Mouse (Mus musculus) hindbrain, embryonic 14.5 days (tissue): Measurements from ENCODE around the gene Tvp23b. TPM values are rescaled to one million over a fixed set of nuclear protein-coding genes. Genes with fewer than 3 reads are reported as not detected.

Experiments
- ATAC-seq: fragments of 200-750 bp; cut with Nextera tagmentation; 2 replicates; pipeline ENCODE4 v1.8.0; 2017; ENCODE audit warnings: moderate number of reproducible peaks, mild to moderate bottlenecking, moderate TSS enrichment, moderate library complexity; ENCODE audit not compliant: low FRiP score
- DNase-seq: peaks from one replicate; pipeline ENCODE4 v3.0.0-alpha.2; 2015; ENCODE audit warnings: low spot score
- H3K27ac ChIP-seq: fragments of 300-500 bp; sonication (generic); 2 replicates; pipeline ENCODE4 v1.5.1; 2014; ENCODE audit warnings: mild to moderate bottlenecking, moderate library complexity
- H3K27me3 ChIP-seq: fragments of 300-500 bp; sonication (generic); 2 replicates; pipeline ENCODE4 v1.6.1; 2014; ENCODE audit warnings: mild to moderate bottlenecking, low read length, mixed read lengths; ENCODE audit not compliant: control insufficient read depth, insufficient read depth
- H3K36me3 ChIP-seq: fragments of 300-500 bp; sonication (generic); replicated peaks from 2 replicates; pipeline ENCODE4 v1.6.1; 2014; ENCODE audit not compliant: control insufficient read depth, insufficient read depth
- H3K4me1 ChIP-seq: fragments of 300-500 bp; sonication (generic); replicated peaks from 2 replicates; pipeline ENCODE4 v1.6.1; 2014; ENCODE audit warnings: antibody characterized with exemption, low read length, mixed read lengths; ENCODE audit not compliant: control insufficient read depth, insufficient read depth
- H3K4me2 ChIP-seq: fragments of 300-500 bp; sonication (generic); replicated peaks from 2 replicates; pipeline ENCODE4 v1.6.1; 2014; ENCODE audit warnings: mild to moderate bottlenecking, moderate library complexity
- H3K4me3 ChIP-seq: fragments of 300-500 bp; sonication (generic); replicated peaks from 2 replicates; pipeline ENCODE4 v1.5.1; 2014; ENCODE audit warnings: mild to moderate bottlenecking, low read length
- H3K9ac ChIP-seq: fragments of 300-500 bp; sonication (generic); 2 replicates; pipeline ENCODE4 v1.6.1; 2014
- H3K9me3 ChIP-seq: fragments of 300-500 bp; sonication (generic); 2 replicates; pipeline ENCODE4 v1.6.1; 2016; ENCODE audit warnings: low read length; ENCODE audit not compliant: control insufficient read depth
- WGBS: fragments of 180-500 bp; shearing (Covaris S2); extraction: QIAGEN DNeasy Blood & Tissue Kit; methylation state at CpG from one replicate; pipeline ENCODE4 v1.1.7; 2014; 5-methylcytosine and 5-hydroxymethylcytosine counted together
- polyA plus RNA-seq: library from polyadenylated mRNA; unstranded; fragments of >200 nt; fragmentation: Nextera tagmentation; extraction: Ambion mirVana; gene quantifications from 2 replicates; pipeline ENCODE4 v1.2.1, GENCODE M21; 2014

Tvp23b gene
- polyA plus RNA-seq, 1 experiment from 2014 or later, result 52.8 TPM

DNA sequence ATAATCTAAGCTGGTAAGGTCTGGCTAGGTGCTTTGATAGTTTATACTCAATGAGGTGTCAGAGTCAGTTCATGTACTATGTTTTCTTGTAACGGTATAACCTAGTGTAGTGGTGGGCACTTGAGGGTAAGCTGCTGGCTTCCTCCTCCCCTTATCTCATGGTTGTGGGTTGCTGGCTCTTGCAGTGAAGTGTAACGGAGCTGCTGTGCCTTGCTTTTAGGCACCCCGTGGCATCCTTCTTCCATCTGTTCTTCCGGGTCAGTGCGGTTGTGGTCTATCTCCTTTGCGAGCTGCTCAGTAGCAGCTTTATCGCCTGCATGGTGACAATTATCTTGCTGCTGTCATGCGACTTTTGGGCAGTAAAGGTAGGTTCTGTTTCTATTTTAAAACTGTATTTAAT is 4.2 kb downstream of the Tvp23b start:
- H3K9me3 ChIP-seq, result no peaks in the 10 kb centered on the region
- H3K27ac ChIP-seq, result no peak overlapping the region
- H3K4me1 ChIP-seq, result peaks cover 7% of the 10 kb centered on the region; the same call in 1 of the 2 replicates
- 92% methylated on average over 8 of the region's 8 CpGs for WGBS
- H3K4me2 ChIP-seq, result no peak overlapping the region
- DNase-seq (no peak), ATAC-seq (no peak)
- H3K4me3 ChIP-seq, result no peak overlapping the region
- no peak overlapping the region for H3K9ac ChIP-seq
- peaks cover 47% of the 10 kb centered on the region for H3K36me3 ChIP-seq
- H3K27me3 ChIP-seq, result no peaks in the 10 kb centered on the region

DNA sequence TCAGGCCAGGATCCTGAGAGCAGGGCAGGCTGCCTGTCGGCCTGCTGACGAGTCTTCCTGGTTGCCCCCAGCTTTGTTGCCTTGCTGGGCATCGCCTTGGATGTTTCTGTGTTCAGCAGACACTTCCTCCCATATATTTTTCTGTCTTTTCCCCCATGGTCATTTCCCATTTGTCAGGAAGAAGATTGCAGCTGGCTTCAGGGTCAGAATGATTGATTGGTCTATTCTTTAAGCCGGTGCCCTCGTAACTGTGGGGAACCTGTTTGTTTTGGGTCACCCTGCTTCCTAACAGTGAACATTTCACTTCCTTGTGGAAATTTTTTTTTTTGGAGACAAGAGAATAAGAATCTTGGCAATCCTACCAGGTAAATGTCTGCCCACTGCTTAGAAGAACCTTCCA is 6.1 kb downstream of the Tvp23b start:
- H3K9ac ChIP-seq, result no peak overlapping the region
- H3K27me3 ChIP-seq, result no peaks in the 10 kb centered on the region
- 67% methylated on average over 5 of the region's 5 CpGs for WGBS
- H3K27ac ChIP-seq, result no peak overlapping the region
- no peak overlapping the region for H3K4me3 ChIP-seq
- DNase-seq (no peak), ATAC-seq (no peak)
- no peaks in the 10 kb centered on the region for H3K9me3 ChIP-seq
- H3K36me3 ChIP-seq, result peaks cover 47% of the 10 kb centered on the region
- H3K4me2 ChIP-seq, result no peak overlapping the region
- H3K4me1 ChIP-seq, result peaks cover 2% of the 10 kb centered on the region; the same call in 1 of the 2 replicates

DNA sequence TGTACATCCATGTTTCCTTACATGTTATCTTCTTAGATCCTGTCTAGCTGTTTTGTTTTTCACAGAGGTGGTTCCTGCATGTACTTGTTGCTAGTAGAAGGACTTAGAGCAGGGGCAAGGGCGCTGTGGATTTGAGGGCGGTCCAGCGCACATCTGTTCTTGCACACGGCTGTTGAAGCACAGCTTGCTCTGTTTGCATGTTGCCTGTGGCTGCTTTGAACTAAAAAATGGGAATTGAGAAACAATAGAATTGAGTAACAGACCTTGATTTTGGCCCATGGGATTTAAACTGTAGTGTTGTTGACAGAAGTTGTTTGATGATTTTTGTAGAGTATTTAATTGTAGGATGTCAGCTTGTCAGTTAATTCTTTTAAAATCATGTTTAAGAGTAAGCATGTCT is 11.5 kb downstream of the Tvp23b start:
- Histone ChIP-seq H3K36me3 (peaks cover 59% of the 10 kb centered on the region), H3K9ac (no peak overlapping the region), H3K4me3 (no peak overlapping the region), H3K9me3 (no peaks in the 10 kb centered on the region), H3K27ac (no peak overlapping the region), H3K27me3 (no peaks in the 10 kb centered on the region), H3K4me1 (no peaks in the 10 kb centered on the region), H3K4me2 (no peak overlapping the region)
- 81% methylated on average over 4 of the region's 4 CpGs for WGBS
- DNase-seq, result no peak
- ATAC-seq, result no peak

DNA sequence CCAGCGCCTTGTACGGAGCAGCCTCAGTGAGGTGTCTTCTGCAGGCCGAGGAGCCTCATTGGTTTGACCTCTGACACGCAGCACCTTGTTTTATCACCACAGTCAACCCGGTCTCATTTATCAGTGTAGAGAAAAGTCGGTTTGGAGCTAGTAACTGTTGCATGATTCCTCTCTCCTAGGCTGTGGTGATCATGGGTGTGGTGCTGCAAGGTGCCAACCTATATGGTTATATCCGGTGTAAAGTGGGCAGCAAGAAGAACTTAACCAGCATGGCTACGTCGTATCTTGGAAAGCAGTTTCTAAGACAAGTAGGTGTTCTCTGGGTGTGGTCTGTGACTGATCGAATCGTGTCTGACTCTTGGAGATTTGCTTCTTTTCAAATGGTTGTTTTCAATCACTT is 12.5 kb downstream of the Tvp23b start:
- Histone ChIP-seq H3K9me3 (no peaks in the 10 kb centered on the region), H3K4me1 (no peaks in the 10 kb centered on the region), H3K4me2 (no peak overlapping the region), H3K4me3 (no peak overlapping the region), H3K36me3 (peaks cover 51% of the 10 kb centered on the region), H3K9ac (no peak overlapping the region), H3K27me3 (no peaks in the 10 kb centered on the region), H3K27ac (no peak overlapping the region)
- WGBS, result 95% methylated on average over 11 of the region's 11 CpGs
- no peak for DNase-seq
- no peak for ATAC-seq

- WGBS, result 37% methylated on average over 12 of the region's 12 CpGs
- no peaks in the 10 kb centered on the region for H3K36me3 ChIP-seq
- no peak overlapping the region for H3K4me2 ChIP-seq
- ATAC-seq (peak; percentile 62; the same call in 1 of the 2 replicates), DNase-seq (peak; percentile 94)
- H3K4me1 ChIP-seq, result no peaks in the 10 kb centered on the region
- no peak overlapping the region for H3K4me3 ChIP-seq
- no peak overlapping the region for H3K27ac ChIP-seq
- no peaks in the 10 kb centered on the region for H3K9me3 ChIP-seq
- H3K9ac ChIP-seq, result no peak overlapping the region
- H3K27me3 ChIP-seq, result no peaks in the 10 kb centered on the region
Observed at GRCm38 (mm10) chr11:62901699-62902323, 22.6 kb downstream of the Tvp23b start.

GRCm38 (mm10) chr11:62903871-62904495 is 24.7 kb downstream of the Tvp23b start:
- ATAC-seq (no peak), DNase-seq (no peak)
- no peaks in the 10 kb centered on the region for H3K9me3 ChIP-seq
- 77% methylated on average over 6 of the region's 6 CpGs for WGBS
- no peaks in the 10 kb centered on the region for H3K27me3 ChIP-seq
- no peak overlapping the region for H3K4me2 ChIP-seq
- H3K9ac ChIP-seq, result no peak overlapping the region
- no peaks in the 10 kb centered on the region for H3K36me3 ChIP-seq
- no peak overlapping the region for H3K4me3 ChIP-seq
- no peaks in the 10 kb centered on the region for H3K4me1 ChIP-seq
- H3K27ac ChIP-seq, result no peak overlapping the region

GRCm38 (mm10) chr11:62909720-62910306 is 30.6 kb downstream of the Tvp23b start:
- Histone ChIP-seq H3K4me2 (no peak overlapping the region), H3K27me3 (no peaks in the 10 kb centered on the region), H3K9ac (no peak overlapping the region), H3K27ac (no peak overlapping the region), H3K4me3 (no peak overlapping the region), H3K36me3 (no peaks in the 10 kb centered on the region), H3K9me3 (no peaks in the 10 kb centered on the region), H3K4me1 (no peaks in the 10 kb centered on the region; the same call in 1 of the 2 replicates)
- no peak for DNase-seq
- 80% methylated on average over 3 of the region's 3 CpGs for WGBS
- no peak for ATAC-seq

DNA sequence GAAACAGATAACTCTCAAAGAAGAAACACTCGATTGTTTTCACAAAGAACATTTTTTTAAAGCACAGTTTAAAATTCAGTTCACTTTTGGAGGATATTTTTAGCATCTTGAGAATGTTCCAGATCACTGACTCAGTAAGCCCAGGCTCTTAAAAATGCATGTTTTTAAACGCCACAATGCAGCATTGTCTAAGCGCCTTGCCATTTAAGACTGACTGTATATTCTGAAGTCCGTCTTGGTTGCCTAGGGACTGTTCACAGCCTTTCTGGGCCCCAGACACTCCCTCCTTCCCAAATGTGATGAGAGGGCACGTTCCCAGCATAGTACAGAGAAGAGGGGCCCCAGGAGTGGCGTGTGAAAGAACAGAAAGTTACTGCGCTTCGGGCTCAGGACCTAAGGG is 32.1 kb downstream of the Tvp23b start:
- Histone ChIP-seq H3K4me2 (no peak overlapping the region), H3K9me3 (no peaks in the 10 kb centered on the region), H3K27me3 (no peaks in the 10 kb centered on the region), H3K4me3 (no peak overlapping the region), H3K9ac (no peak overlapping the region), H3K27ac (no peak overlapping the region), H3K4me1 (no peaks in the 10 kb centered on the region; the same call in 1 of the 2 replicates), H3K36me3 (no peaks in the 10 kb centered on the region)
- 19% methylated on average over 8 of the region's 8 CpGs for WGBS
- DNase-seq (no peak), ATAC-seq (peak; percentile 37; the same call in 1 of the 2 replicates)

- Histone ChIP-seq H3K4me2 (no peak overlapping the region), H3K27me3 (no peaks in the 10 kb centered on the region), H3K9me3 (no peaks in the 10 kb centered on the region), H3K27ac (no peak overlapping the region), H3K9ac (no peak overlapping the region), H3K36me3 (no peaks in the 10 kb centered on the region), H3K4me1 (no peaks in the 10 kb centered on the region; the same call in 1 of the 2 replicates), H3K4me3 (no peak overlapping the region)
- WGBS, result 100% methylated on average over 2 of the region's 2 CpGs
- no peak for DNase-seq
- no peak for ATAC-seq
Observed at GRCm38 (mm10) chr11:62913141-62913540, 33.9 kb downstream of the Tvp23b start.
